Mouse (Mus musculus): ENCODE measurements around the gene Ophn1. TPM values are rescaled to one million over a fixed set of nuclear protein-coding genes. Genes with fewer than 3 reads are reported as not detected.
A peak's percentile ranks its signal among the peaks of the same experiment; 100 is the strongest.

Ophn1 gene
- polyA plus RNA-seq, 1 experiment from 2014 or later = 12.6 TPM

DNA sequence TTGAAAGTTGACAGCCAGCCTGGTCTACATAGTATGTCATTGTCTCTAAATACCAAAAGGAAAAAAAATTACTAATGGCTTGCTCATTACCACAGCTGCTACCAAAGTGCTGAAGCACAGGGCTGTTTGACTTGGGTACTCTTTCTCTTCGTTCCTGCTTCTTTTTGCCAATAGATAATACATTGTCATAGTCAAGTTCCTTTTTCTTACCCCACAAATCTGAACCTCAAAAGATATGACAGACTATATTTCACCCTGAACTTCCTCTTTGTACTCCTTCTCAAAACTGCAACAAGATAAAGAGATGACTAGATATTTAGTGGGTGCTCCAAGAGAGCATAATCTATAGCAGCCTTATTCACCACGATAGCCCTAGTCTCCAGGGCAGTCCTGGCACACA, 9.7 kb downstream of the Ophn1 start:
- ChIA-PET POLR2A (no interaction called here), CTCF (no interaction called here)
- peaks cover 48% of the 10 kb centered on the region for H3K27me3 ChIP-seq
- TF ChIP-seq CTCF (IDR thresholded peaks at IDR 0.05) = no peak
- DNase-seq (ENCODE audit: low read depth, low spot score) (no peak), ATAC-seq (no peak)
- in situ Hi-C loops (cut with MboI; ENCODE audit: low pct_unique_long_range_greater_than_20kb) = no loop called here

DNA sequence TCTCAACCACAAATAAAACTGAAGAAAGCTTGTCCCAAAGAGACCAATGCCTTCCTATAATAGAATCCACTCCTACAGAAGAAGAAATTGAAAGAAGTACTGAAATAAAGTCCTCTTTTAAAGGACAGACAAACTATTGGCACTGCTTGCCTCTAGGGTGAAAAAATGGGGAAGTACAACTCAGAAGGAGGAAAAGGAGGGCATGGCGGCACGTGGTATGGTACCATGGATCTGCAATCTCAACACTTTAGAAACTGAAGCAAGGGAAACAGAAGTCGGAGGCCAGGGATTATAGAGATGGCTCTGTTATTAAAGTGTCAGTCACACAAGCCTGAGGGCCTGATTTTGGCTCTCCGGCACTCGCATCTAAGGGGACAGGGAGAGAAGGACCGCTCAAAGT, 10.5 kb downstream of the Ophn1 start:
- peaks cover 45% of the 10 kb centered on the region for H3K27me3 ChIP-seq
- in situ Hi-C loops (cut with MboI; ENCODE audit: low pct_unique_long_range_greater_than_20kb) = no loop called here
- no peak for DNase-seq (ENCODE audit: low read depth, low spot score)
- no peak for TF ChIP-seq CTCF (IDR thresholded peaks at IDR 0.05)
- ChIA-PET CTCF (no interaction called here), POLR2A (no interaction called here)
- no peak for ATAC-seq

DNA sequence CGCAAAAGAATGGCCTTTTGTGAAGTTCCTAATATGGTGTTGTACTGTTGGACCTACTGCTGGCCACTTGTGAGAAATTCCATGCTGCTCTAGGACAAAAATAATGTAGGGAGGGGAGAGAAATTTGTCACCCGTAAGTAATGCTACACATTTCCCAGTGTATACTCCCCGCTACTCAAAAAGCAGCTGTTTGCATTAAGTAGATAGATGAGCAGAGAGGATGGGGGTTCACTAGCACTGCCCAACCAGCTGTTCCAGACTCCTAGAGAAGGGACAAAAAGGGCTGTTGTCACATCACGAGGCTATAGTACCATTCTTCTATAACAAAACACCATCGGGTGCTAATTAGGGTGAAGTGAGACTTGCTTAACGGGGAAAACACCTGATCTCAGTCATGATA, 15.7 kb downstream of the Ophn1 start:
- in situ Hi-C loops (cut with MboI; ENCODE audit: low pct_unique_long_range_greater_than_20kb) = loop anchor here (10.0 kb wide), 1 partner anchor 560 kb away; no protein-coding TSS in a partner anchor
- ChIA-PET CTCF (no interaction called here), POLR2A (no interaction called here)
- peaks cover 23% of the 10 kb centered on the region for H3K27me3 ChIP-seq
- ATAC-seq (no peak), DNase-seq (ENCODE audit: low read depth, low spot score) (no peak)
- no peak for TF ChIP-seq CTCF (IDR thresholded peaks at IDR 0.05)

DNA sequence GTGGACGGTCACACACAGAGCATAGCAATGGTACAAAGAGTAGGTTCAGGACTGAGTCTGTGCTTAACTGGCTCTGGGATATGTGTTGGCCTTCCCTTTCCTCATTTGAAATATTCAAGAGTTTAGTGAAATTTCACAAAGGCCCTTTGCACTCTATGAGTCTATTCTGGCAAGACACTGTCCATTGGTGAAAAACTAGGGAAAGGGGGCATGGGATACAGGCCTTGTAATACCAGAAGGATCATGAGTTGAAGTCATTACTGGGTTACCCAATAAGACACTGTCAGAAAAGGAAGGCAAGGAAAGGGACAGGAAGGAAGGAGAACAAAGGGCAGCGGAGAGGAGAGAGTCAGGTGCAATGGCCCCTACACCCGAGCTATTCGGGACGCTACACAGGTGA, 16.7 kb downstream of the Ophn1 start:
- ATAC-seq = no peak
- no peak for TF ChIP-seq CTCF (IDR thresholded peaks at IDR 0.05)
- in situ Hi-C loops (cut with MboI; ENCODE audit: low pct_unique_long_range_greater_than_20kb) = loop anchor here (10.0 kb wide), 1 partner anchor 559 kb away; no protein-coding TSS in a partner anchor
- POLR2A ChIA-PET = no interaction called here
- H3K27me3 ChIP-seq = peaks cover 17% of the 10 kb centered on the region
- DNase-seq (ENCODE audit: low read depth, low spot score) = no peak
- CTCF ChIA-PET = no interaction called here

DNA sequence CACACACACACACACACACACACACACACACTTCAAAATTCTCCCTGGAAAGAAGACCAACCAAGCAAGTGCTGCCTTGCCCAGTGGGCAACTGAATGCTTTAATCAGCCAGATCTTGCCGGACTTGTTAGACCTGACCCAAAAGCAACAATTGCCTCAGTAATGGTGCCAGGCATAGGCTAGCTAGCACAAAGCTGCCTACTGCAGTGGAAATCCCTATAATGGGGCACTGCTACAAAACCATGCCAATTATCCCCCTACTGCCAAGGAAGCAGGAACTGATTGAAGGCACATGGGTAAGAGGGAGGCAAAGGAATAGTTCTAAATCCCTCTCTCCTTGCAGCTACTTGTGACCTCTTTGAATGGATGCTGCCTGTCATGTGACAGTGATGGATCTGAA, 18.8 kb downstream of the Ophn1 start:
- ATAC-seq (no peak), DNase-seq (ENCODE audit: low read depth, low spot score) (no peak)
- CTCF ChIA-PET = no interaction called here
- POLR2A ChIA-PET = no interaction called here
- in situ Hi-C loops (cut with MboI; ENCODE audit: low pct_unique_long_range_greater_than_20kb) = loop anchor here (10.0 kb wide), 1 partner anchor 557 kb away; no protein-coding TSS in a partner anchor
- TF ChIP-seq CTCF (IDR thresholded peaks at IDR 0.05) = no peak
- peaks cover 20% of the 10 kb centered on the region for H3K27me3 ChIP-seq

DNA sequence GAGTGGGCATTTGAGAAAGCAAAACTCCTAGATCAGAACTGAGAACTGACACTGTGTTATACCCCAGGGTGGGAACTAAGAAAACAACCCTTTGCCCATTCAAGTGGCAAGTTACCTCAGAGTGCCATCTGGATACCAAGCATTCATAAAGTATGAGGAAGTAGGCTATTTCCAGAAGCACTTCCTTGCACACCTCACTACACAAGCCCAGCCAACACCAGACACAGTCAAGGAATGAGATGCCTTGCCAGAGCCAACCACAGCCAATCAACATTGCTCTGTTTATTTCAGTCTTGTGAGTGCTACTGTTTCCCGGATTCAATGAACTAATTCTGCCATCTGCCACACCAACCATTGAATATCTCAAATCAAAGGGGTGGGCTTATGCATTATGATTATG, 20.3 kb downstream of the Ophn1 start:
- POLR2A ChIA-PET = no interaction called here

DNA sequence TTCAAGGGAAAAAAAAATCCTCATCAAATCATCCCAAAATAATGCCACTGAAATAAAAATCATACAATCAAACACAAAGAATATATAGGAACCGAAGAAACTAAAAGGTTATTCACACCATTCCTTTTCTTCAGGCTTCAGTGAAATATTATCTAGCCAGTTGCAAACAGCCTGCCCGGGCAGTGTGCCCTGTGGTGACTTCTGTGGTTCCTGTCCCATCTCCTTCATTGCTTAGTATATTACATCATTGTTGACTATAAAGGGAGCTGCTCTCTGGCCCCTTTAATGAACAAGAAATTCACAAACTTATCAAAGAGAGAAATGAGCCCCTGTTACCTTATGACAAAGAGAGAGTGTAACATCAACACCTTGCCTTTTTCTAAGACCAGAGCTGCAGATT, 21.1 kb downstream of the Ophn1 start:
- no peak for ATAC-seq
- ChIA-PET POLR2A (no interaction called here), CTCF (no interaction called here)
- H3K27me3 ChIP-seq = peaks cover 30% of the 10 kb centered on the region
- in situ Hi-C loops (cut with MboI; ENCODE audit: low pct_unique_long_range_greater_than_20kb) = loop anchor here (10.0 kb wide), 1 partner anchor 555 kb away; no protein-coding TSS in a partner anchor
- no peak for DNase-seq (ENCODE audit: low read depth, low spot score)
- TF ChIP-seq CTCF (IDR thresholded peaks at IDR 0.05) = no peak

More for the DNA sequence above, 20.3 kb downstream of the Ophn1 start:
- in situ Hi-C loops (cut with MboI; ENCODE audit: low pct_unique_long_range_greater_than_20kb) = loop anchor here (10.0 kb wide), 1 partner anchor 556 kb away; no protein-coding TSS in a partner anchor
- peaks cover 24% of the 10 kb centered on the region for H3K27me3 ChIP-seq
- no peak for TF ChIP-seq CTCF (IDR thresholded peaks at IDR 0.05)
- DNase-seq (ENCODE audit: low read depth, low spot score) (peak; percentile 15), ATAC-seq (peak; percentile 95)
- CTCF ChIA-PET = no interaction called here

DNA sequence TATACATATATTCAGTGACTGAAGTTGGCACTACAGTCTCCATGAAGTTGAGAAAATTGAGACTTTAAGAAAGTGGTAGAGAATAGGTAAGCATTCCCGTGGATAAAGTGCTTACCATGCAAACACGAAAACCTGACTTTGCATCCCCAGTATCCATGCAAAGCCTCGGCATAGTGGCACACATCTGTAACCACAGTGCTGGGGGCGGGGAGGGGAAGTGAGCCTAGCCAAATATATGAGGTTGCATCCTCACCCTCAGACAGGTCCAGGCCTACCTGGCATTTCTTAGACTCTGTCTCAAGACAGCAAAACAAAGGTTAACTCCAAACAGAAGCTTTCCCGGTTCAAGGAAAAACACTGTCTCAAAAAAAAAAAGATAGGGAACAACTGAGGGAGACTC, 21.7 kb downstream of the Ophn1 start:
- no peak for ATAC-seq
- CTCF ChIA-PET = no interaction called here
- in situ Hi-C loops (cut with MboI; ENCODE audit: low pct_unique_long_range_greater_than_20kb) = no loop called here
- DNase-seq (ENCODE audit: low read depth, low spot score) = no peak
- peaks cover 30% of the 10 kb centered on the region for H3K27me3 ChIP-seq
- POLR2A ChIA-PET = no interaction called here
- TF ChIP-seq CTCF (IDR thresholded peaks at IDR 0.05) = no peak

DNA sequence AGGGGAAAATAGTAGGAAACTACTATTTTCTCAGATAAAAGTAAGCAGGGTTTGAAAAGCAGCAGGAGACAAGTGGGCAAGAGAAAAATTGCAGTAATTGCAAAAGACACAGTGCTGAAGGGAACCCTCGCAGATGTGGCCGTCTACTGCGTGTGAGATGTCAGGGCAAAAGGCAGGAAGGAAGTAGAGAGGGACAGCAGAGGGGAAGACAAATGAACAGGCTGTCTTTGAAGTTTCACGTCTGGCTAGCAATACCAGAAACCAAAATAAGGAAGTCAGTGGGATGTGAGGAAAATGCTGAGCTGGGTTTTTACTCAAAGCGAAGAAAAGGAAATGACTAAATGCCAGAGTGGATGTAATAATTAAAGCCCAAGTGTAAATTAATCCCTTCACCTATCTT, 30.7 kb downstream of the Ophn1 start:
- CTCF ChIA-PET = interaction anchor here (0.7 kb wide), 1 partner anchor 58 kb away, joined by 3 read pairs; no protein-coding TSS in a partner anchor
- POLR2A ChIA-PET = no interaction called here
- TF ChIP-seq CTCF (IDR thresholded peaks at IDR 0.05) = no peak
- H3K27me3 ChIP-seq = peaks cover 27% of the 10 kb centered on the region
- ATAC-seq = no peak
- DNase-seq (ENCODE audit: low read depth, low spot score) = no peak
- in situ Hi-C loops (cut with MboI; ENCODE audit: low pct_unique_long_range_greater_than_20kb) = no loop called here

DNA sequence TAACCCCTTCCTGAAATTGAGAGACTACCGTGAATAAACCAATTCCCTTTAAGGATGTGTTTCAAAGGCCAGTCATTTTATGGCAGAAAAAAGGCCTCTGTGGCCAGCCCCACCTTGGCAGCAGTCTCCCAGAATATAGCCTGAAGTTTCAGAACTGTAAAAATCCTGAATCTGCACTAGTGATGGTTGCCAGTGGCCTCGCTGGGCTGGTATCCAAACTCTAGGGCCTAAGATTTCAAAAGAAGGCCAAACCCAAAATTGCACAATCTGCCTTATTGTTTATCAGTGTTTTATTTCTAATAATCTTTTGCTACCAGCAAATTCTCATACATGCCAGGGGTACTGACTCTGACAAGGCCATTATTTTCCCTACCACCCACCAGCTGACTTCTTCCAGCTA, 34.8 kb downstream of the Ophn1 start:
- peaks cover 29% of the 10 kb centered on the region for H3K27me3 ChIP-seq
- ATAC-seq (no peak), DNase-seq (ENCODE audit: low read depth, low spot score) (no peak)
- ChIA-PET POLR2A (no interaction called here), CTCF (interaction anchor here (1.6 kb wide), 1 partner anchor 9 kb away, joined by 4 read pairs; no protein-coding TSS in a partner anchor)
- in situ Hi-C loops (cut with MboI; ENCODE audit: low pct_unique_long_range_greater_than_20kb) = no loop called here
- no peak for TF ChIP-seq CTCF (IDR thresholded peaks at IDR 0.05)

DNA sequence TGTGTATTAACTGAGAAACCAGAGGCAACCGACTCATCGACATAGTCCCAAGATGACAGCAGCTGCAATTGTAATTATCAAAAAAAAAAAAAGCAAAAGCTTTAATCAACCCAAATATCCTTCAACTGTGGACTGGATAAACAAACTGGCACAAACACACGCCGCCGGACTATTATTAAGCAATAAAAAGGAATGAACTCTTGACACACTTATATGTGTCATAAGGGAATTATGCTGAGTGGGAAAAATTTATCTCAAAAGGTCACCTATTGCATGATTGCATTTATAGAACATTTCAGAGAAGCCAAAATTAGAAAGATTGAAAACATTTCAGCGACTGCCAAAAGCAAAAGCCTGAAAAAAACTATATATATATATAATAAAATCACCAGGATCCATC, 40.0 kb downstream of the Ophn1 start:
- in situ Hi-C loops (cut with MboI; ENCODE audit: low pct_unique_long_range_greater_than_20kb) = no loop called here
- TF ChIP-seq CTCF (IDR thresholded peaks at IDR 0.05) = no peak
- DNase-seq (ENCODE audit: low read depth, low spot score) = no peak
- peaks cover 19% of the 10 kb centered on the region for H3K27me3 ChIP-seq
- no peak for ATAC-seq
- ChIA-PET POLR2A (no interaction called here), CTCF (no interaction called here)

DNA sequence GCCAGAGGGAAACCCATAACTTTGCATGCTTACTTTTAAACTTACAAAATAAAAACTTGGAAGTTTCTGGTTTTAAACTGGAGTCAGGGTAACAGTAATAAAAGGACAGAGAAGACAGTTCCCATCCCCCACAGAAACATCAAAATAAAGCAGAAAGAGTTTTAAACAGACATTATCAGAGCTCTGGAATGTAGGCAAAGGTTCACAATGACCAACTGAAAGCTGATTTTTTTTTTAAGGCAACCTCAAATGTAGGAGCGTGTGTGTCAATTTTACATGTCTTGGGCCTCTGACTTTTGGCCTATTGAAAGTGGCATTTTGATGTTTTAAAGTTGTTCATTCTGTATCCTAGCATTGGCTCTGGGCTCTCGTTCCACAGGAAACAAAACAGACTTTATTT, 49.2 kb downstream of the Ophn1 start:
- POLR2A ChIA-PET = no interaction called here

More for the DNA sequence above, 49.2 kb downstream of the Ophn1 start:
- CTCF ChIA-PET = no interaction called here
- H3K27me3 ChIP-seq = peaks cover 24% of the 10 kb centered on the region
- in situ Hi-C loops (cut with MboI; ENCODE audit: low pct_unique_long_range_greater_than_20kb) = no loop called here
- no peak for TF ChIP-seq CTCF (IDR thresholded peaks at IDR 0.05)
- DNase-seq (ENCODE audit: low read depth, low spot score) = no peak
- no peak for ATAC-seq
